Mouse (Mus musculus) kidney, postnatal 14 days (tissue): ENCODE measurements around the gene Sec23ip.
A peak's percentile ranks its signal among the peaks of the same experiment; 100 is the strongest.
"Not testable (repeated sequence)": the region's sequence is repeated elsewhere in the genome, so short reads cannot be mapped to it uniquely, and the experiment has no call there.

Experiments used
- DNase-seq: peaks from one replicate; pipeline ENCODE4 v3.0.0; 2022; ENCODE audit warnings: mixed read lengths

Gene Sec23ip

DNA sequence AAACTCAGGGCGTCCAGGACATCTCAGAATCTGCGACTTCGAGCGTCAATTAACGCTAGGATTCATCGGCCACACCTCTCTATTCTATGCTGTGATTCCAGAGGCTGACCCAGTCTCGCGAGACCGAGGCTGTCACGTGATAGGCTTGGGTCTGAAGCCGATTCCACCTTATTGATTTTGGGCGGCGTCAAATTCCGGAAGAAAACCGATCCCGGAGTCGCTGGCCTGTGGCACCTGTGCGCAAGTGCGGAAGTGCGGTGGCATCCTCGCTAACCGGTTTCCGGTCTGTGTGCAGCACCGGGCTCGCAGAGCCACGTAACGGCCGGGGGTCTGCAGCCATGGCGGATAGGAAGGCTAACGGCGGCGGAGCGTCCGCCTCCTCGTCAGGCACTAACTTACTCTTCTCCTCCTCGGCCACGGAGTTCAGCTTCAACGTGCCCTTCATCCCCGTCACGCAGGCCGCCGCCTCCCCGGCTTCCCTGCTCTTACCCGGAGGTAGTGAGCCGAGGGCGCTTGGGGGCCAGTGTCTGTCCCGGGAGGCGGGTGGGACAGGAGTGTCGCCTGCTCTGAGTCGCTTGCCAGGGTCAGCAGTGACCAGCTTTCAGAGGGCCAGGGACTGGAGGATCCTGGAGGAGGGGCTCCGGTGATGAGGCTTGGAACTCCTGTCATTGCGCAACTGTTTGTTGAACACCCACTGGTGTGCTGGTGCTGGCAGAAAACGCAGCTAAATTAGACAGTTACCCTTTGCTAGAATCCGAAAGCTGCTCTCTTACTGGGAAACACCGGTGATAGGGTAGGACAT, at the start of gene Sec23ip:
Gene Sec23ip (plus strand): TSS at position 260 of the 802 bp plus-strand sequence.
- peak; percentile 99 for DNase-seq

DNA sequence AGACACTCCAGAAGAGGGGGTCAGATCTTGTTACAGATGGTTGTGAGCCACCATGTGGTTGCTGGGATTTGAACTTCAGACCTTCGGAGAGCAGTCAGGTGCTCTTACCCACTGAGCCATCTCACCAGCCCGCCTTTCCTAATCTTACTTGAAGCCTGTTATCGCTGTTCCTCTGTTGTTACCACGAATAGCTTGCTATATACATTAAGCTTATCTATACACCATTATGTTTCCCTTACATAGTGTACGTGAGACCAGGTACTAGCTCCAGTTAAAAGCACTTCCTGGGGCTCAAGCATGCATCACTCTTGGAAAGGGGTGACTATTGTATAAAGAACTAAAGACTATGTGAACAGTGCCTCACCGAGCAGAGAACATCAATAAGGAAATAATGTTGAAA, 44.8 kb upstream of the Sec23ip start:
- DNase-seq = not testable (repeated sequence)

- peak; percentile 76 for DNase-seq
Measured at GRCm38 (mm10) chr7:128705735-128706134, 39.0 kb upstream of the Sec23ip start.

- no peak for DNase-seq
Measured at GRCm38 (mm10) chr7:128717991-128718390, 26.8 kb upstream of the Sec23ip start.

DNA sequence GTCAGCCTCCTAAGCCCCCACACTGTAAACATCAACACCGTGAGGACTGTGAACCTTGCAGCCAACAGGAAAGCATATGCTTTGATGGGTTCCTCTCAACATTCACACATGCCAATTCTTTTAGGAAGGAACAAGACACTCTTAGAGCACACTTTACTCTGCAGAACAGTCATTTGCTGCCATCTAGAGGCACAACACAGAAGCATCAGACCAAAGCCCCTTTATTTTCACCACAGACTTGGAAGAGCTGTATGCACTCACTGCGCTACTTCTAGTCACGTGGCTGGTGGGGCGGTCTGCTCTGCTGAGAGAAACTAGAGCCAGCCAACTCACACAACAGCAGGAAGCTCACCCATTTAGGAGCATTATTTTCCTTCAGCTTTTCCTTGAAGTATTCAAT, 20.0 kb upstream of the Sec23ip start:
- DNase-seq = peak; percentile 86

GRCm38 (mm10) chr7:128725189-128725588, 19.6 kb upstream of the Sec23ip start:
- DNase-seq = no peak

GRCm38 (mm10) chr7:128726999-128727398, 17.7 kb upstream of the Sec23ip start:
- DNase-seq = no peak

DNA sequence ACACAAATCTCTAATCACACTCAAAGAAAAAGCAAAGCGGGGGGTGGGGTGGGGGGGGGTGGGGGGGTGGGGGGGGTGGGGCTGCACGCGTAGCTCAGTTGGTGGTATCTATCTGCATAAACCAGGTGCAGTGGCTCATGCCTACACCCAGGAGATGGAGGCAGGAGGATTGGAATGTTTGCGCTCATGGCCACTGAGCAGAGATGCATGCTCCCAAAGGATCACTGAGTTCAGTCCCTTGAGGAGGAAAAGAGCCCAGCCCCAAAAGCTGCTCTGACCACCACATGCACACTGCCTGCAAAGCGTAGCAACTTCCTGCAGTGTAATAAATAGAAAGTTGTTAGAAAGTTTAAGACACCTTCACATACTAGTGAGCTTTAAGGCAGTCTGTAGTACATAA, 17.0 kb upstream of the Sec23ip start:
- no peak for DNase-seq

GRCm38 (mm10) chr7:128728738-128729137, 16.0 kb upstream of the Sec23ip start:
- peak; percentile 45 for DNase-seq

DNA sequence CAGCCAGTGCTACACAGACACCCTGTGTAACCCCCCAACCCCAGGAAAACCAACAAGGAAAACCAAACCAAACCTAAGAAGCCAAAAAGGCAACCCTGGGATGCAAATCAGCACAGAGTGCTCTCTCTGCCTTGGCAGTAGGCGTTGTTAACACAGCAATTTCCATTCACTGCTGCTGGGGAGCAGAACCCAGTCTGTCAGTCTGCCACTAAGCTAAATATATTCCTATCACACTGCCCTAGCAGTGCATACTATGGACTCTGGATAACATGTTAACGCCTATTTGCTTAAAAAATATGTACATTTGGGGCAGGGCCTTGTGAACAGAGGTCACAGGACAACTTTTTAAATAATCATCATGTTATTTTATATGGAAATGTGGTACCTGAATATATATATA, 13.2 kb upstream of the Sec23ip start:
- DNase-seq = no peak

- DNase-seq = no peak
Measured at GRCm38 (mm10) chr7:128738041-128738440, 6.7 kb upstream of the Sec23ip start.

DNA sequence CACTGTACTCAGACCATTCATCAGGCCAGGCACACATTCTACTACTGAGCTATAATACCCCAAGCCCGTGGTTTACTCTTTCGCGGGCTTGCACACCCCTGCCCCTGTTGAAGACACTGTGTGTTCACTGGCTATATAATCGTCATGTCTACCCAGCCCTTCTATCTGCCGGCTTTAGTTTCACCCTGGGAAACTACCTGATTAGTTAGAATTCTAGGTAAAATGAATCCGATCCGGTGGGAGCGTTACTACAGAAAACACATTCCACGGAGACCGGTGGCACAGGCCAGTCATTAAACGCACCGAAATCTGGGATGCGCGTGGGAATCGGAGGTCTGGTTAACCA, 5.7 kb upstream of the Sec23ip start:
- no peak for DNase-seq

DNA sequence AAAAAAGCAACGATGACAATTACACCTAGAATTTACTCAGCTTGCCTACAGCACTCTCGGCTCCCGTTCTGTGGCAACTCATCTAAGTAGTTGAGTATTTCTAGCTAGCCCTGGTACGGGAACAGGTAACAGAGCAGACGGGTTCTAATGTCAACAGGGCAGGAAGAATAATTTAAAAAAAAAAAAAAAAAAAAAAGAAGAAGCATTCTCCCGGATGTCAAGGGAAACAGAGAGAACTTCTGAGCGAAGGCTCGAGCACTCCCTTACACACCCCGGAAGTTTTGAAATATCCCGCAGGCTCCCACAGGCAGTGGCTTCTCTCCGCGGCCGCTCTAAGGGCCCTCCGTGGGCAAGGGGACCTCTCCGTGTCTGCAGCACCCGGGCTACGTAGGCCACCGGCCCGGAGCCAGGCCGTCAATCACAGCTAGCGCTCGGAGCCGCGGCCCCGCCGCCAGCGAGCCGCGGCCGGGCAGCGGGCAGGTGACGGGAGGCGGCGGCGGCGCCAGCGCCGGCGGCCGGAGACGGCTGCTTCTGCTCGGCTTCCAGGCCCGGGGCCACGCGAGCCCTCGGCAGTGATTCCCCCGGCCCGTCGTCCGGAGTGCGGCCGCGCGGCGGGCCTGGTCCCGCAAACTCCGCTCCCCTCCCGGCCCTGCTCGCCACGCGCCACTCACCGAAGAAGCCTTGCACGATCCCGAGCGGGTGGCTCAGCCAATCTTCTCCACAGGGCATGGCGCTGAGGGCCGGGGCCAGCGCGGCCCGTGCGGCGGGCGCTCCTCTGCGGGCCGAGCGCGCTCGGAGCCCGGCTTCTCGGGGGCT, 5.1 kb upstream of the Sec23ip start:
- peak; percentile 57 for DNase-seq

DNA sequence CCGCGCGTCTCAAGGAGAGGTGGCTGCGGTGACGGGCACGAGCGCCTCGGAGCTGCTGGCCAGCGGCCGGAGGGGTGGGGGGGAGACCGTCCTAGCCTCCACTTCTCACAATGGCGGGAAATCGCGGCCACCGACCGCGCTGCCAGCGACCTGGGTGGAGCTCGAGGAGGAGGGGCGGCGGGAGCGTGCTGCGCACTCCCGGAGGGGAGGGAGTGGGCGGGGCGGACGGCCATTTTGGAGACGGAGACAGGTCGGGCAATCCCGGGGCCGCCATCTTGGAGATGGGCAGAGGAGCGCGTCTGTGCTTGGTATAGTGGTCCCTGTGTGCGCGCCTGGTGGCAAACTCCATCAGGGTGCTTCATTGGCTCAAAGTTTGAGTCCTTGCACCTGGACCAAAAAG, 4.4 kb upstream of the Sec23ip start, which contains the start of gene Mcmbp:
Gene Mcmbp (minus strand): TSS at position 162 of the 400 bp plus-strand sequence.
- DNase-seq = peak; percentile 98

DNA sequence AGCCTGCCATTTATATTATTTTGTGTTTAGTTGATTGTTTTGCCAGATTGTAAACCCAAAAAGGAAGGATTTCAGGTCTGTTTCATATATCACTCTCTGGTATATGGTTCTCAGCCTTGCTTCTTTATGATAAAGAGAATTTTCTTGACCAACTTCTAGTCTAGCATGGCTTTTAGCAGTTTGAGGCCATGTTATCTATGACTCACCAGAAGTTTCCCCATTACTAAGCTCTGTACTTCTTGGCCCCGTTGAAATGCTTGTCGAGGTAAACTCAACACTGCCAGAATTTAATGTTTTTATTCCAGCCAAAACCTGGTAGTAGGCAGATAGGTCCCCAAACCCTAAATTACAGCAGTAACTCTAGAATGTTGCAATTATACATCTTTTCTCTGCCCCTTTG, 845 bp upstream of the Sec23ip start:
- DNase-seq = no peak

DNA sequence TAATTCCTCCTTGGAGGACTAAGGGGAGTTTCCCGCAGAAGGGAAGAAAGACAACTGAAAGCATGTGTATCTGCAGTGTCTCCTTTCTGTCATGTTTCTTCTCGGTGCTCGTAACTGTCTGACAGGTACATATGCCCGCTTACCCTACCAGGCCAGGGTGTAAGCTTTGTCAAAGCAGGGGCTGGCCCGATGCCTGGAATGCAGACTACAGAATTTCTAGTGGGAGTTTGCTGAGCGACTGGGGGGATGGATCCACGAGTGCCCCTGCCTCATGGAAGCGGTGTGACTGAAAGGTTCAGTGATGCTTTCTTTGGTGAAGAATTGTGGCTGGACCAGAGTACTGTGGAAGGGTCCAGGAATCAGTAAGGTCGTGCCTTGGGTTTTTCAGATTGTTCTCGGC, 1.4 kb downstream of the Sec23ip start:
- no peak for DNase-seq

DNA sequence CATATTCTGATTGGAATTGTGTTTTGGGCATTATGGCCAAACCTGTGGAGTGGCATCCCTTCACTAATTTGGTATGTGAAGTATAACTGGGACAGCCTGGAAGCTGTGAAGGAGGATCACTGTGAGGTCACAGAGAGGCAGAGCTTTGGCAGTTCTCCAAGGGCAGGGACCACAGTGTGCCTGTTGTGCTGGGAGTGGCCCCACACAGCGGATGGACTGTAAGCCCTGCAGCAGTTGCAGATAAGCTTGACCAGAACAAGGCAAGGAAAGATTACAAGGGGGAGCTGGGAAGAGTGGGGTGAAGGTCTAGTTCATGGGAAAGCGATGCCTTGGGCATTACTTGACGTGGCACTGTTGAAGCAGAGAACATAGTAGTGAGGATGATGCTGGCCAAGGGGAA, 4.0 kb downstream of the Sec23ip start:
- peak; percentile 84 for DNase-seq

DNA sequence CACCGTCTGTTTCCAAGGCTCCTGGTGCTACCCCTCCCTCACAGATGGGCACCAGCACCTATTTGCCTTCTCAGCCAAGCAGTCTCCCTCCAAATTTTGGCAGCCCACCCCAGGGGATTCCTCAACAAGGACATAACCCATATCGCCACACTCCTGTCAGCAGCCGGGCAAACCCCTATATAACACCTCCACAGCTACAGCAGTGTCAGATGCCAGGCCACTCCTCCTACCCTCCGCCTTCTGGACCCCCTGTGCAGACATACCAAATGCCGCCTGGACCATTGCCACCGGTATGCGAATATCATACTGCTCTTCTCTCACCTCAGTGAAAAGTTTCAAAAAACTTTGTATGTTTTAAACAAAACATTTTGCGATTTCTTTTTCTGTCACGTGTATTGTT, 5.6 kb downstream of the Sec23ip start:
- DNase-seq = no peak

DNA sequence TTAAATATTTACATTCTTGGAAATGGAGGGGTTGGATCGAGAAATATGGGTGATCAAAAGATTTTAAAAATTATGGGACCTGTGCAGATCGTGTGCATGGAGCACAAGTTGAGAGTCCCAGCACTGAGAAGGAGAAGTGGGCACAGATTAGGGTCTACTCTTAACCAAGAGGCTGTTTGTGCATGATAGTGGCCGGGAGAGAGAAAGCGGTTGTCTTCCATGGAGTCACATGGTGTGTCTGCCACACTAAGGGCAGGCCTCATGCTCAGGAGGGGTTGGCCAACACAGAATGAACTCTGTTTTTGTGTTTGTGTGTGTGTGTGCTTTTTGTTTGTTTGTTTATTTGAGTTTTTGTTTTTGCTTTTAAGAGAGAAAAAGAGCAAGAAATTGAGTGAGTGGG, 7.3 kb downstream of the Sec23ip start:
- no peak for DNase-seq

- peak; percentile 35 for DNase-seq
Measured at GRCm38 (mm10) chr7:128755396-128755795, 10.7 kb downstream of the Sec23ip start.

DNA sequence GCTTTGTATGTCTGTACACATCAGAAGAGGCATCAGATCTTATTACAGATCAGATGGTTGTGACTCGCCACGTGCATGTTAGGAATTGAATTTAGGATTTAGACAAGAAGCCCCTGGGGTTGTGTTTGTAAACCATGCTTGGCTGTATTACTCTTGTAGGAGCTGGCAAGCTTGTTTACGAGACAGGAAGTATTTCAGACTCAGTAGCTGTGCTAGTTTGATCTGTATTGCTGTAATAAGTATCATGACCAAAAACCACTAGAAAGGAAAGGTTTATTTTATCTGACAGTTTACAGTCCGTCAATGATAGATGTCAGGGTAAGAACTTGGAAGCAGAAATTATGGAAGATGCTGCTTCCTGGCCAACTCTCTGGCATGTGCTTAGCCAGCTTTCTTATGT, 14.2 kb downstream of the Sec23ip start:
- DNase-seq = no peak

DNA sequence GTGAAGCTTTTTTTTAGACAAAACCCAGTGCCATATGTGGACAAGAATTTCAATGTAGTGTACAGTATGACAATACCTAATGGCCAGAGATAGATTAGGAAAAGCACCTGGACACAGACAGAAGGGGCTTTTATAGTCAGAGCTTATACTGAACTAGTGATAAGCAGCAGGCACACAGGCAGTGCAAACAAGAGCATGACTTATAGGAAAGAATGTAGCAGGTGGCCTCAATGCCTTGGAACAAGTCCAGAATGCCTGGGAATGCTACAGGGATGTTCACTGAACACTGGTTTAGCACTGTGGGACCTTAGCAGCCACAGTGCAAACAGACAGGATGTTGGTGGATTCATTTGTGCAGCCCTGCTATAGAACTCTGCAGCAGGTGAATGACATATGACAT, 22.0 kb downstream of the Sec23ip start:
- no peak for DNase-seq

- DNase-seq = no peak
Measured at GRCm38 (mm10) chr7:128777201-128777600, 32.5 kb downstream of the Sec23ip start.

DNA sequence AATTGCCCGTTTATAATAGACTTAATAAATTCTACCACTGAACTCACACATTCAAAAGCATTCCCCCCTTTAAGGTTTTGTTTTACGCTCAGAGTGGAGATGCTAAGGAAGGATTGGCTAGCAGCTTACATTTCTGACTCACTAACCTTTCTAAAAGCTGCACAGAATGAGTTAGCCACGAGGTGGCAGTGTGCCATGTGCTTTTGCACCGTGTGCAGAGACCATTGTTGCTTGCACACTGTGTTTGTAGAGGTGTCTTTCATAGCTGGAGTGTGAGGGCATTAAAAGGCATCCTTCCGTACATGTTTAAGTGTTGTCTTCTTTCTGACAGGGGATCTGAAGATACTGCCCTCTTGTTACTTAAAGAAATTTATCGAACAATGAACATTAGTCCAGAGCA, 34.6 kb downstream of the Sec23ip start:
- peak; percentile 38 for DNase-seq
